Mouse (Mus musculus): ENCODE results near the gene Napb.
"Not testable (repeated sequence)": the region's sequence is repeated elsewhere in the genome, so short reads cannot be mapped to it uniquely, and the experiment has no call there.

The Napb gene

GRCm38 (mm10) chr2:148732327-148733000, at the start of gene Napb:
Gene Napb, minus strand, starts transcription at chr2:148732467.
- peak; percentile 99 for DNase-seq (ENCODE audit: low read depth, low spot score)

GRCm38 (mm10) chr2:148781709-148782108, 49.4 kb upstream of the Napb start, which contains the start of gene 8030411F24Rik:
Gene 8030411F24Rik, plus strand, starts transcription at chr2:148782009.
- no peak for DNase-seq (ENCODE audit: low read depth, low spot score)

- DNase-seq (ENCODE audit: low read depth, low spot score): not testable (repeated sequence)
Observed at GRCm38 (mm10) chr2:148771397-148771796, 39.1 kb upstream of the Napb start, which contains the start of gene Cst11. Gene Cst11, minus strand, starts transcription at chr2:148771497.

- DNase-seq (ENCODE audit: low read depth, low spot score): no peak
Observed at GRCm38 (mm10) chr2:148763648-148764388, 31.6 kb upstream of the Napb start.

- DNase-seq (ENCODE audit: low read depth, low spot score): no peak
Observed at GRCm38 (mm10) chr2:148754310-148754846, 22.1 kb upstream of the Napb start.

- DNase-seq (ENCODE audit: low read depth, low spot score): peak; percentile 94
Observed at GRCm38 (mm10) chr2:148751893-148752813, 19.9 kb upstream of the Napb start.

- DNase-seq (ENCODE audit: low read depth, low spot score): no peak
Observed at GRCm38 (mm10) chr2:148750058-148750457, 17.8 kb upstream of the Napb start, which contains the start of gene Cstl1. Gene Cstl1, plus strand, starts transcription at chr2:148750358.

- DNase-seq (ENCODE audit: low read depth, low spot score): peak; percentile 50
Observed at GRCm38 (mm10) chr2:148743846-148744407, 11.7 kb upstream of the Napb start.

GRCm38 (mm10) chr2:148743001-148743400, 10.7 kb upstream of the Napb start:
- DNase-seq (ENCODE audit: low read depth, low spot score): peak; percentile 98

GRCm38 (mm10) chr2:148731614-148732326, 497 bp downstream of the Napb start:
- DNase-seq (ENCODE audit: low read depth, low spot score): peak; percentile 66

GRCm38 (mm10) chr2:148719271-148719995, 12.8 kb downstream of the Napb start:
- DNase-seq (ENCODE audit: low read depth, low spot score): peak; percentile 65

GRCm38 (mm10) chr2:148717072-148717471, 15.2 kb downstream of the Napb start:
- peak; percentile 45 for DNase-seq (ENCODE audit: low read depth, low spot score)

GRCm38 (mm10) chr2:148712326-148712725, 19.9 kb downstream of the Napb start:
- no peak for DNase-seq (ENCODE audit: low read depth, low spot score)

GRCm38 (mm10) chr2:148707202-148707530, 25.1 kb downstream of the Napb start:
- no peak for DNase-seq (ENCODE audit: low read depth, low spot score)

- DNase-seq (ENCODE audit: low read depth, low spot score): peak; percentile 71
Observed at GRCm38 (mm10) chr2:148706409-148707201, 25.7 kb downstream of the Napb start.

- no peak for DNase-seq (ENCODE audit: low read depth, low spot score)
Observed at GRCm38 (mm10) chr2:148698571-148698970, 33.7 kb downstream of the Napb start.

- DNase-seq (ENCODE audit: low read depth, low spot score): no peak
Observed at GRCm38 (mm10) chr2:148690781-148691180, 41.5 kb downstream of the Napb start.

GRCm38 (mm10) chr2:148690291-148690690, 42.0 kb downstream of the Napb start:
- no peak for DNase-seq (ENCODE audit: low read depth, low spot score)

All from brain, adult 2 months (tissue).